Mouse (Mus musculus) C2C12 (cell line): ENCODE data around the gene Rsph1. TPM values are rescaled to one million over a fixed set of nuclear protein-coding genes. Genes with fewer than 3 reads are reported as not detected.

Experiments
- H3K27me3 ChIP-seq: one replicate; pipeline ENCODE4 v1.6.1; 2011; ENCODE audit not compliant: control insufficient read depth, insufficient read depth, insufficient read length
- H3K36me3 ChIP-seq: one replicate; pipeline ENCODE4 v1.6.1; 2011; ENCODE audit not compliant: control insufficient read depth, insufficient read depth
- H3K4me3 ChIP-seq: one replicate; pipeline ENCODE4 v1.5.1; 2011; ENCODE audit warnings: mild to moderate bottlenecking, control low read depth; ENCODE audit not compliant: poor library complexity, insufficient read depth, severe bottlenecking
- H3K79me2 ChIP-seq: one replicate; pipeline ENCODE4 v1.6.1; 2011; ENCODE audit not compliant: control insufficient read depth, insufficient read depth
- H3K79me3 ChIP-seq: one replicate; pipeline ENCODE4 v1.6.1; 2011; ENCODE audit warnings: low read depth, control low read depth
- H3ac ChIP-seq: one replicate; pipeline ENCODE3; 2011; ENCODE audit warnings: low read depth; ENCODE audit not compliant: control insufficient read depth, insufficient read length
- CEBPB ChIP-seq: IDR thresholded peaks from one replicate; pipeline ENCODE4 v1.6.1; 2011; ENCODE audit warnings: low read depth, mild to moderate bottlenecking, control low read depth, moderate library complexity
- CTCF ChIP-seq: IDR thresholded peaks from one replicate; pipeline ENCODE4 v1.5.1; 2011; ENCODE audit not compliant: control insufficient read depth, insufficient read depth, insufficient read length
- FOSL1 ChIP-seq: IDR thresholded peaks from one replicate; pipeline ENCODE4 v1.8.0; 2011; ENCODE audit warnings: mild to moderate bottlenecking, low read length; ENCODE audit not compliant: poor library complexity, insufficient read depth, severe bottlenecking
- MAX ChIP-seq: IDR thresholded peaks from one replicate; pipeline ENCODE4 v1.6.1; 2011; ENCODE audit warnings: mild to moderate bottlenecking, control low read depth
- MYOD1 ChIP-seq: IDR thresholded peaks from one replicate; pipeline ENCODE4 v1.6.1; 2011; ENCODE audit warnings: low read depth; ENCODE audit not compliant: control insufficient read depth, insufficient read length
- MYOG ChIP-seq: IDR thresholded peaks from one replicate; pipeline ENCODE4 v1.6.1; 2011; ENCODE audit not compliant: control insufficient read depth, insufficient read length; ENCODE audit errors: extremely low read depth
- USF1 ChIP-seq: IDR thresholded peaks from one replicate; pipeline ENCODE4 v1.6.1; 2011; ENCODE audit warnings: low read depth, mild to moderate bottlenecking, control low read depth, moderate library complexity
- polyA plus RNA-seq: library from polyadenylated mRNA; unstranded; fragments of >200 nt; fragmentation: generic; extraction: Trizol; gene quantifications from one replicate; pipeline ENCODE4 v1.2.1, GENCODE M21; 2012; ENCODE audit warnings: missing spikeins

Rsph1 gene
- polyA plus RNA-seq, 1 experiment: 0.20 TPM

DNA sequence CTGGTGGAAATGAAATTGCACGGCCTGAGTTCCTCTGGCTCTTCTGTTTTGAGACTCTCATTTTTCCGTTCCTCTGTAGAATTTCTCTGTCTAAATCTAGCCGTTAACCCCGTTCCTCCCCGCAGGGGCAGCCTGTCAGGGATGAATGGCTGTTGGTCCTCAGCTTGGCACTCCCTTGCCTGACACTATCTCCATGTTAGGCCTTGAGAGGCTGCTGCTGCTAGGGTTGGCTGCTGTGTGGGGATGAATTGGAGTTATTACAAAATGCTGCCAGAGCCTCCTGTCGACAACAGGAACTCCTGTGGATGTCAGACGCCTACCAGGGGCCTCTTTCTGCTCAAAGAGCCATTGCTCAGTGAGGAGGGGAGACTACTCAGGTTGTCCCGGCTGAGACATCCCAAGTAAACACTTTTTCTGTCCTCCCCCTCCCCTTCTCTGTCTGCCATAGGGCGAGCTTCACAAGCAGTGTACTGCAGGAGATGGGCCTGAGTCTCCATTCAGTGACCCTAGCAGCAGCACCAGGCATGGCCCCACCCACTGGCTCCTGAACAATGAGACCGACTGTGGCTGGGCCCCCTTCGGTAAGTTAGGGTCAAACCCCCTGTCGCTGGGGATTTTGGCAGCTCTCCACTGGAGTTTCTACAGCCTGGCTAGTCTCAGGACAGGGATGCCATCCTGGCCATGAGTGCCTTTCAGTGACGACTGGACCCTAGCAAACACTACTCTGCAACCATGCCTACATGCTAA lies 38.0 kb upstream of the Rsph1 start:
- no peak for TF ChIP-seq USF1
- TF ChIP-seq CEBPB: no peak
- TF ChIP-seq CTCF: no peak
- no peak for TF ChIP-seq FOSL1
- TF ChIP-seq MYOG: no peak
- TF ChIP-seq MYOD1: no peak
- Histone ChIP-seq H3ac (no peak overlapping the region), H3K4me3 (no peak overlapping the region), H3K79me2 (no peaks in the 10 kb centered on the region), H3K27me3 (peaks cover 5% of the 10 kb centered on the region), H3K36me3 (no peaks in the 10 kb centered on the region), H3K79me3 (no peaks in the 10 kb centered on the region)

GRCm38 (mm10) chr17:31312648-31313047 lies 35.5 kb upstream of the Rsph1 start:
- TF ChIP-seq USF1 (no peak), CTCF (no peak), MYOG (no peak), CEBPB (no peak), FOSL1 (no peak), MYOD1 (no peak), MAX (no peak)
- Histone ChIP-seq H3K79me3 (no peaks in the 10 kb centered on the region), H3K4me3 (no peak overlapping the region), H3ac (no peak overlapping the region), H3K27me3 (no peaks in the 10 kb centered on the region), H3K79me2 (no peaks in the 10 kb centered on the region), H3K36me3 (no peaks in the 10 kb centered on the region)

- no peaks in the 10 kb centered on the region for H3K36me3 ChIP-seq
- no peaks in the 10 kb centered on the region for H3K79me2 ChIP-seq
- H3K27me3 ChIP-seq: no peaks in the 10 kb centered on the region
- H3K79me3 ChIP-seq: no peaks in the 10 kb centered on the region
- no peak overlapping the region for H3K4me3 ChIP-seq
- no peak for TF ChIP-seq FOSL1
- TF ChIP-seq CEBPB: no peak
- TF ChIP-seq USF1: no peak
- H3ac ChIP-seq: no peak overlapping the region
Observed at GRCm38 (mm10) chr17:31311047-31311446, 33.9 kb upstream of the Rsph1 start.

- Histone ChIP-seq H3K27me3 (no peaks in the 10 kb centered on the region), H3ac (no peak overlapping the region), H3K79me3 (no peaks in the 10 kb centered on the region), H3K36me3 (no peaks in the 10 kb centered on the region), H3K79me2 (no peaks in the 10 kb centered on the region), H3K4me3 (no peak overlapping the region)
- TF ChIP-seq USF1: no peak
- no peak for TF ChIP-seq CTCF
- no peak for TF ChIP-seq CEBPB
- no peak for TF ChIP-seq MYOD1
- no peak for TF ChIP-seq FOSL1
- TF ChIP-seq MAX: no peak
- no peak for TF ChIP-seq MYOG
Observed at GRCm38 (mm10) chr17:31309281-31309793, 32.2 kb upstream of the Rsph1 start.

GRCm38 (mm10) chr17:31308291-31308816 lies 31.2 kb upstream of the Rsph1 start:
- Histone ChIP-seq H3K27me3 (no peaks in the 10 kb centered on the region), H3K4me3 (no peak overlapping the region), H3K36me3 (no peaks in the 10 kb centered on the region), H3K79me3 (no peaks in the 10 kb centered on the region), H3ac (no peak overlapping the region), H3K79me2 (no peaks in the 10 kb centered on the region)
- TF ChIP-seq CEBPB (no peak), CTCF (no peak), MYOD1 (no peak), USF1 (no peak)

DNA sequence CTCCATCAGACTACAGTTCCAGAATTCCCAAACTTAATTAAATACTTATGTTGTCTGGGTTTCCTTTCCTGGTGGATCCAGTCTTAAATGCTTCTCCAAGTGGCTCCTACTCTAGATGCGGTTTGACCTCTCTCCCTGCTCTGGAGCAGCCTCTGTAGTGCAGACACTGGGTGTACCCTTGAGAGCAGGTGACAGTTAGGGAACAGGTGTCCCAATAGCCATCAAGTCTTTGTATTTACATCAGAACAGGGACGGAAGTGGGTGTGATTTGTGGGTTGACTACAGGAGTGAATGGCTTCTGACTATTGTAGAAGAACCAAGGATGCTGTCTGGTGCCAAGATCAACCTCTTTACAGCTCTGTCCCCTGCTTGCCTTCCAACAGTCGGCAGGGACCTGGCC lies 30.6 kb upstream of the Rsph1 start:
- Histone ChIP-seq H3K4me3 (no peak overlapping the region), H3K27me3 (peaks cover 3% of the 10 kb centered on the region), H3K36me3 (no peaks in the 10 kb centered on the region), H3ac (no peak overlapping the region), H3K79me3 (no peaks in the 10 kb centered on the region), H3K79me2 (no peaks in the 10 kb centered on the region)
- TF ChIP-seq FOSL1: no peak
